Mouse (Mus musculus) ovary, postnatal 36 days (tissue): ENCODE measurements around the gene Rpl36a.
"Not testable (repeated sequence)": the region's sequence is repeated elsewhere in the genome, so short reads cannot be mapped to it uniquely, and the experiment has no call there.

Source experiments
- DNase-seq: peaks from one replicate; pipeline ENCODE4 v3.0.0; 2022; ENCODE audit warnings: low spot score, mixed read lengths

Rpl36a gene

DNA sequence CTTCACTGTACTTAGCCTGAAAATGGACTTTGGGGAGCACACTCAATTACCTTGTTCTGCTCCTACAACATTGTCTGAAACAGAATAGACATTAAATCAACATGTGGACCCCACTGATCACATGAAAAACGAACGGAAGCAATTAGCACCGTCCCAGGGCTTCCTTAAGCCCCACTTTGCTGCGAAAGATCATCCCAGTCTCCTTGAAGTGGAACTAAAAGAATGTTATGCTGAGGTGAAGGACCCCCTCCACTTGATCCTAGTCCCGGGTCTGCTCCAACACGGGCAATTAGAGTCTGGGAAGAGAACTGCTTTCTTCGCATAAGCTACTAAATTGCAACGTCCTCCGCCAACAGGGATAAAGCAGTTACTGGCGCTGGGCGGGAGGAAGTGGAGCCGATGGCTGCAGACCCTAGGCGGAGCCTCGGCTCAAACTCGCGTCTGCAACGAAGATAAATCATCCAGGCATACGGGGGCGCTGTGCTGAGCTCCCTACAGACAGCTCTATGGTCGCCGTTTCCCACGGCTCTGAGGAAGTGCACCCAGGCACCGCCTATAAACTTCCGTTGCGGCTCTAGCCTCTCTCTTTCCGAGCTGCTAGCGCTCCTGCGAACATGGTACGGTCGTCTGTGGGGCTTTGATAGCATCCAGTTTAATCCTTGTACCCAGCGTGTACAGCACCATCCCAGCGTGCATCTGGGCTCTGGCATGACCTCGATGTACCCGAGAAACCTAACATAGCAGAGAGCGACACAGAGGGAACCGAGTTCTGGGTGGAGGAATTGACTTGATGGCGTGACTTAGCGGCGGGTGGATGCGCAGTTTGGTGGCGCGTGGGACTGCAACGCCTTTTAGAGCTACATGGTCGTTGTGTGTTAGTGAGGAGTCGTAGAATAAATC is at the start of gene Rpl36a:
Rpl36a (plus strand) TSS at position 552 of the 900 bp plus-strand sequence.
- DNase-seq = peak; percentile 87

- DNase-seq = not testable (repeated sequence)
Measured at GRCm38 (mm10) chrX:134539795-134540194, 45.7 kb upstream of the Rpl36a start.

- no peak for DNase-seq
Measured at GRCm38 (mm10) chrX:134540414-134541135, 44.9 kb upstream of the Rpl36a start.

GRCm38 (mm10) chrX:134541145-134541954 is 44.1 kb upstream of the Rpl36a start, which contains the start of gene Timm8a1:
Gene Timm8a1 (minus strand): TSS chrX:134541865.
- DNase-seq = peak; percentile 57

DNA sequence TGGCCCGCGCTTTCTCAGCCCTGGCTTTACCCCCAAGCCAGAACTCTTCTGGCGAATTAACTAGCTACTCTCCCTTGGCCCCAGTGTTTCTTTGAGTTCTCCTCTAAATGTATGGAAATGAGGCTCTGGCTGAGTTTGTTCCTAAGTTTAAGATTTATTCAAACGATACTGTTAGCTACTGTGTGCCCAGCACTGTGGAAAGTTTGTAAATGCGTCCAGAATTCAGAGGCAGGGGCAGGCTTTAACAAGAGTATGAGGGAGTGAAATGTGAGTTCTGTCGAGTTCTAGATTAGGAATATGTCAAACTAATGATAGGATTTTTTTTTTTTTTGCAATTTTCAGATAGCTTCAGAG is 43.5 kb upstream of the Rpl36a start:
- DNase-seq = no peak

DNA sequence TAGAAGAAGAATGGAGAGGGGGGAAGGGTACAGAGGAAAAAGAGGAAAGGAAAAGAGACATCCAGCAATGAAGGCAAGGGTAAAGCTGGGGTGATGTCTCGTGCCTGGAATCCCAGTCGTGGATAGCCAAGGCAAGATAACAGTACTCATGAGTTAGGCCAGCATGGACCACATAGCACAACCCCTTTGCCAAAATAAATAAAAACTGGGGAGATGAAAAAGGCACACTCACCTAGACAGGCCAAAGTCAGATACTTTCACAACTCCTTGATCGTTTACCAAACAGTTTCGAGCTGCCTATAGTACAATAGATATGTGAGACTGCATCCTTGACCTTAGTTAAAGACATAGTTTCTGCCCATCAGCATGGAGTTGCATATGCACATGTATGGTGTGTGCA is 38.1 kb upstream of the Rpl36a start:
- no peak for DNase-seq

- no peak for DNase-seq
Measured at GRCm38 (mm10) chrX:134550903-134551302, 34.6 kb upstream of the Rpl36a start.

- no peak for DNase-seq
Measured at GRCm38 (mm10) chrX:134553326-134553725, 32.1 kb upstream of the Rpl36a start.

DNA sequence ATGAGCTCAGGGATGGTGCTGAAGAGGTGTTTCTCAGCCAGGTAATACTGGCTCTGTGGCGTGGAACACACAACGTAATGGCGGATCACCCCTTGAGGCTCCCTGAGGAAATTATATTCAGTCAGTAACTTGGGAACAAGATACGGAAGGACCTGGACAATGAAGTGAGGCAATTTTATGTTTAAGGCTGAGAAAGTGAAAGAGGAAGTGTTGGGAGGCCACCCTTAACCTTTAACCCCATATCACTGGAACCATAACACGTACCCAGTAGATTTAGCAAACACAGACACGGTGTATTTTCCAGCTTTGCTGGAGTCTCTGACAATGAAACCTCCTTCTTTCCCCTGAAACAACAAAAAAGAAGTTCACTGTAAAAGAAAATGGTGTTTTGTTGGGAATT is 31.0 kb upstream of the Rpl36a start:
- no peak for DNase-seq

DNA sequence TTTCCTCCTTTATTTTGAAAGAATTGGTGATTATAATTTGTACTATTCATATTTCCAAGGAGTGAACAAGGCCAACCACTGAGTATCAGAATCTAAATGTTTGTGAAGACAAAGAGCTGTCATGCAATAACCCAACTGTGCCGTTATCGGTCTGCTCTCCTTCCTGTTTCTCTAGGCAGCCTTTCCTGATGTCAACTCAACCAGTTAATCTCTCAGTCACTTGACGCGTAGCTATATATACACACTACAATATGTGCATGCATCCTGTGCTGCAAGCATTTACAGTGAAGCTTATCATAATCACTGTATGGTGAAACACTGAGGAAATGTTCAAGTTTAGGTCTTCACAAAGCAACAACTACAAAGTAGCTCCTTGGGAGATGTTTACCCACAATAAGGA is 21.1 kb upstream of the Rpl36a start:
- no peak for DNase-seq

- no peak for DNase-seq
Measured at GRCm38 (mm10) chrX:134566536-134567222, 18.8 kb upstream of the Rpl36a start.

DNA sequence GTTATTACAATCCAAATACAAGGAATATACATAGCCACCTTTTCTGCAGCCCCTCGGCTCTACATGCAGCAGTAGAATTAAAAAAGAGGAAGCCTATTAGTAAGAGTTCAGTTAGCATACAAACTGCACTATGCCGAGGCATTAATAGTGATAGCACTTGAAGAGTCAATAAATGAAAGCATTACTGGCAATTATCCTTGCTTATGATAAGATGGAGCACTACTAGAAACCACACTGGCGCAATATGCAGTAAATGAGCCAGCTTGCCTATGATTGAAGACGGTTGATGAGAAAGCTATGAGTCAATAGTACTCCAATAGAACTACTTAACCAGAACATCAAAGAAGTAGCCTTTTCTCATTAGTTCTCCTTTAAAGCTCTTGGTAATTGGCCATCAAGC is 7.6 kb upstream of the Rpl36a start:
- no peak for DNase-seq

DNA sequence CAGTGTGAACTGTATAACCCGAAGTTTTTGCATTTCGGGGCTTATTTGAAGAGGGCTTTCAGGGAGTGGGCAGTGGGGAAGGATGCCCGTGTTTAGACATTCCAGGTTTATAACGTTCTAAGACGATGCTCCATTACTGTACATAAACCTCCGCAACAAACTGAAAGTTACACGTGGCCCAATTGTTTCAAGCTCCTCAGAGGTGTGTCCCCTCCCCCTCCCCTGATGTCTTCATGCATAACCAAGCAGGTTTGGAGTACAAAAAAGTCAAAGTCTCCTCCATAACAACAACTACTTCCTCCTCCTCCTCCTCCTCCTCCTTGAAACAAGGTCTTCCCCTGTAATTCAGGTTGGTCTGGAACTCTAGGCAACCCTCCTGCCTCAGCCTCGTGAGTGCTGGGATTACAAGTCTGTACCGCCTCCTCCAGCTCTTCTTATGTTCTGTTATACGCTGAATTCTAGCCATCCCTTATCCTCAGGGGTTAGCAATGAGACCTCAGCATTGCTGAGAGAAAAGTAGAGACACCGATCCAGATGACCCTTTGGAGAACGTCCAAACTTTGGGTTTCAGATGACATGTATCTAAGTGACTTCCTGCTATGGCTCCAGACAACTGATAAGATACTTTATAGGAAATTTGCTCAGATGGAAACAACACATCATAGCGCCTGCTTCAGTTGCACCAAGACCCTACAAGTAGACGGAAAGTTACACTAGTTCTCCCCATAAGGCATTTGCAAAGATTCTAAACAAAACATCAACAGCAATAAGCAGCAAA is 4.7 kb upstream of the Rpl36a start:
- DNase-seq = no peak

GRCm38 (mm10) chrX:134582270-134582669 is 3.2 kb upstream of the Rpl36a start:
- no peak for DNase-seq

DNA sequence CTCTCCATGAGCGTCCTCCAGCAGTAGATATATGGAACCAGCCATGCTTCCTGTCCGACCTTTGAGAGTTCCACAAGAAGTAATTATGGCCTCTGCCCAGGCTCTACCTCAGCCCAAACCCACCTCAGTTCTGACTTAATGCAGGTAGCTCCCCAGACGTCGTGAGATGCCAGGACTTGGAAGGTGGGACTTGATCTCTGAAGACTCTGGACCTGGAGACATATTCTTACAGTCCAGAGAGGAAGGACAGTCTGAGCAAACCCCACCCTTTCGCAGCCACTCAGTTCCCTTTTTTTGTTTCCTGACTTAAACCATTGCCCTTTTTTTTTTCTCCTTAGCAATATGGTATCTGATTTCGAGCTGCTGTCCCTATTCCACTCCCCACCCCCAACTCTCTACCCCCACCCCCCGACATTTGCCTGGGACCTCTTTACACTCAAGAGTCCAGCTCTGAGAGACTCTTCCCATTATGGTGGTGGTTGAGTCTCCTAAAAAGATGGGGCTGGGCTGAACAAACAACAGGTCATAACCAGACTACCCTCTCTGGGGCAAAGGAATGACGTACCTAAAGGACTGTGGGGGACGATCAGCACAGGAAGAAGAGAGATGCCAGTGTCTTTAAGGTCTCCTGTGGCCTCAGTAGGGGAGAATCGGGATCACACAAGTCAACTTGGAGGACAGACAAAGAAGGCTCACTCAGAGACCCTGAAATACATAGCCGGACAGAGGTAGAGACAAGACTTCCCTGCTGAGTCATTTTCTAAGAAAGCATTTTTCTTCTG is 2.4 kb upstream of the Rpl36a start, which contains the start of gene Btk:
Btk (minus strand) TSS at position 683 of the 782 bp plus-strand sequence.
- DNase-seq = no peak

DNA sequence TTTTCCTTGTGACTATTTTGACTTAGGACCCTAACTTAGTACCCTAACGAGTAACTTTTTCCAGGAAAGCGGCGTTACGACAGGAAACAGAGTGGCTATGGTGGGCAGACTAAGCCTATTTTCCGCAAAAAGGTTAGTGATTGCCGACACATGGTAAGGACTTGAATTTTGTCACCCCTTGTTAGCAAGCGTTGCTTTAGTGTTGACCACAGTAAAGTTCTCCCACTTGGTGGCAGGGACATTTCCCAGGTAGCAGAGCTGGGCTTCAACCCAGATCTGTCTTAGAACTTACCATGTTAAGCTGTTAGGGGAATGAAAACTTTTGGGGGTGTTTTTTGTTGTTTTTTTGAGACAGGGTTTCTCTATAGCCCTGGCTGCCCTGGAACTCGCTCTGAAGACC is 993 bp downstream of the Rpl36a start:
- no peak for DNase-seq

GRCm38 (mm10) chrX:134588261-134588660 is 2.8 kb downstream of the Rpl36a start:
- DNase-seq = no peak

- DNase-seq = no peak
Measured at GRCm38 (mm10) chrX:134588997-134589396, 3.5 kb downstream of the Rpl36a start.

DNA sequence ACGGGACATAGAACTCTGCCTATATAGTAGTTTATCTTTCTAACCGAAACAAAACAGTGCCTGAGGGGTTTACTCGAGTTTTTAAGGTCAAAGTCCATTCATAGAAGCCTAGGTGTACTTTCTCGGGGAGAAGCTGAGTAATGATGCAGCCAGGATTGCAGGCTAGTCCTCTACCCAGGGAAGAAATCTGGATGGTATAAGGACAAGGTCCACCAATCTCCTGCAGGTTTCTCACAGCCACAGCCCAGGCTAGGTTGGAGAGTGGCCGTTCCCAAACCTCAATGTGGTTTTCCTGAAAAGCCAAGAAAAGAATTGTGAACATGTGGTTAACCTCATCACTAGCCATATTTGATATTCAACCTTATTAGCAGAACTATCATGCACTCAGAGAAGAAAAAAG is 4.4 kb downstream of the Rpl36a start:
- no peak for DNase-seq

- DNase-seq = no peak
Measured at GRCm38 (mm10) chrX:134599922-134600565, 14.6 kb downstream of the Rpl36a start.
